Mouse (Mus musculus): ENCODE measurements around the gene Tpp1.

The Tpp1 gene

DNA sequence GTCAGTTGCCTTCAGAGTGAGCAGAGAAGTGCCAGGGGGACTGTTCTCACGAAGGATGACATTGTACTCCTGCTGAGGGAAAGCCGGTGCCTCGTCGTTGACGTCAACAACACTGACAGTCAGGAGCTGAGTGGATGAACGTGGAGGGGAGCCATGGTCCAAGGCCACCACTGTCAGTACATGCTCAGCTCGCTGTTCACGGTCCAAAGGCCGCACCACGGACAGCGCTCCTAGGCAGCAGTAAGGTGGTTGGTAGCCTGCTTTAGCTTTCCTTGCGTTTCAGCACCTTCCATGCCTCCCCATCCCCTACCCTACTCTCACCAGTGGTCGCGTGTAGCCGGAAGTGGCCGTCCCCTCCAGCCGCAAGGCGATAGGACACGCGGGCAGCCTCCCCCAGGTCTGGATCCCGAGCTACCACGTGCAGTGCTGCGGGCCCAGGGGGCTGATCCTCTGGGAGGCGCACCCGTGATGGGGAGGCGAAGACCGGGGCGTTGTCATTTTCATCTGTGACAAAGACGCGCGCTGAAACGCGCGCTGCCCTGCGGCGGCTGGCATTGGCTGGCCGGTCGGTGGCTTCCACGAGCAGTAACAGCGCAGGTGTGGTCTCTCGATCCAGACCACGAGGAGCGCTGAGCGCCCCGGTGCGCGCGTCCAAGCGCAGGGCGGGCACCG lies 9.9 kb upstream of the Tpp1 start:
- DNase-seq = peak; percentile 87

- DNase-seq = peak; percentile 87
Observed at GRCm38 (mm10) chr7:105753281-105753680, 1.2 kb upstream of the Tpp1 start.

DNA sequence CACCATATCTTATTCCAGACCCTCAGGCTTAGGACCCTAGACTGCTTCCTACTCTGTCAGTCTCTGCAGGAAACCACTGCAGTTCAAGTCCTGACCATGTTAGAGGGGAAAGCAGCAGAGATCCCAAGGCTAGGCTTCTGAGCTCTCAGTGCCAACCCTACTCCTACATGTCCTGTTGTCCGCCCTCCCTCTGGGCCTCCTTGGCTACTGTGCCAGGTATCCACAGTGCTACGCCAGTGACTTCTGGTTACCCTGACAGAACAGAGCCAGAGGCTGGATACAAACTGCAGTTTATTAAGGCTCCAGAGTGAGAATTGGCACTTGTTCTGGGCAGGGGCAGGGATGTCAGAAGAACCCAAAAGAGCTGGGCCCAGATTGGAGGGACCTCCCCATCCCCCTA lies 681 bp upstream of the Tpp1 start:
- peak; percentile 89 for DNase-seq

- DNase-seq = peak; percentile 76
Observed at GRCm38 (mm10) chr7:105747776-105748175, 4.3 kb downstream of the Tpp1 start.

DNA sequence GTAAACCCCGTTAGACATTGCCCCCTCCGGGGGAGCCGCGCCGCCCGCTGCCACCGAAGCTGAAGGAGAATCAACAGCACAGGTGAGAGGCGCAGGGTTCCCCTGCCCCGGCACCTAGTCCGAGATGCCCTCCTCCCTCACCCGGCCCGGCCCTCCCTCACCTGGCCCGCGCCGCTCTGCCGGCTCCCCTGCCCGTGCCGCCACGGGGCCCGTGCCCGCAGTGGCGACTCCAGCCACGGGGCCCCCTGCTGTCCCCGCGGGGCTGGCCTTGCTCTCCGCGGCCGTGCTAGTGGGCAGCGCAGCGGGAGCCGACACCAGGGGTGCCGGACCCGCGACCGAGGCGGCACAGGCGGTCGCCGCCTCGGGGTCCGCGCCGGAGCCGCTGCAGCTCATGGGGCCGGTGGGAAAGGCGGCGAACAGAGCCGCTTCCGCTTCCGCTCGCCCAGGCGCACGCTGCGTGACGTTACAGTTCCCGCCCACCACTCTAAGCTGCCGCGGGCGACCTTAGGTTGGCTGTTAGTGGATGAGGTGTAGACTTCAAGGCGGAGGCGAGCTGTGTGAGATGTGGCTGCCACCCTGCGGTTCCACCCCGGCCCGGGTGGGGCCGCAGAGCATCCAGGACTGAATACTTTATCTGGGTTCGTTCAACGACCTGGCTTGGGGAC lies 8.0 kb downstream of the Tpp1 start, which contains the start of gene Taf10:
Gene Taf10 (minus strand): TSS at position 436 of the 665 bp plus-strand sequence.
- DNase-seq = peak; percentile 99

DNA sequence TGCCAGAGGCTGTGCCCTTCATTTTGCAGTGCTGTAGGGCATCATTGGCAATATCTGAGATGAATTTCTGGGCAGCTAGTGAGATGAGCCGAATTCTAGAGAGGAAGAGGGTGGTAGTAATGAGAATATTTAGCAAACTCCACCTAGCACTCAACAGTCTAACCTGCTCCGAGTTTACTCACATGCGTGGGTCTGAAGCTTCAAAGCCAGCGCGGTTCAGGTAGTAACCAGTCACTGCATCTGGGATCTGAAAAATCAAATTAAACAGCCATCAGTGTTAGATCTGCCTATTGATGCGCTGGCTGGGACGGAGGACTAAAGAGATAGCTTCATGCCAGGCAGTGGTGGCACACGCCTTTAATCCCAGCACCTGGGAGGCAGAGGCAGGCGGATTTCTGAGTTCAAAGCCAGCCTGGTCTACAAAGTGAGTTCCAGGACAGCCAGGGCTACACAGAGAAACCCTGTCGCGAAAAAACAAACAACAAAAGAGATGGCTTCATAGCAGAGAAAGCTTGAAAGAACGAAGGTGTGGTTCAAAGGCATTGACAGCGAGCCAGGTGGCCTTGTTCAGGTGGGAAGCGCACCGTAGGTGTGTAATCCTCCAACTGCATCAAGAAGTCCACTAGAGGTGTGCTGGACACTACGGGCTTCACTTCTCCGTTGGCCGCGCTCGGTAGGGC lies 8.6 kb downstream of the Tpp1 start:
- peak; percentile 89 for DNase-seq

DNA sequence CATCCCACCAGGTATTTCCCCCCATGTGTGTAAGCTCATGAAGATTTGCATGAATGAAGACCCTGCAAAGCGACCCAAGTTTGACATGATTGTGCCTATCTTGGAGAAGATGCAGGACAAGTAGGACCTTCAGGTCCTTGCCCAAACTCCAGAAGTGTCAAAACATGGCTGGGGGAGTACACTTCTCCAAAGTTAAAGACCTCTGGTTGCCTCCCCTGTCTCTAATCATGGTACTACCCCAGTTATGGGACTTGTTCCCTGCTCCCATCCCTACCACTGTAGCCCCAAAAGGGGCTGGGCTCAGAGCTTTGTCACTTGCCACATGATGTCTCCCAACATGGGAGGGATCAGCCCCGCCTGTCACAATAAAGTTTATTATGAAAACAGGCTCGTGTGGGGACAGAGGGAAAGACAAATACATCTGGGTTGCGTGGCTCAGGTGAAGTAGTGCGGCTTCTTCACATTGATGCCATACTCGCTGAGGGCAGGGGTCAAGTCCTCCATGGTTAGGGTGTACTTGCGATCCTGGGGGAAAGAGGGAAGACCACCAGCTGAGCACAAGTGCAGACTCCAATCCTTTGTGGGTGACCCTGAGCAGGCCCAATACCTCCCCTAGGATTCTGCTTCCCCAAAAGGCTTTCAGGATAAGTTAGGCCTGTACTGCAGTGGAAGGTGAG lies 9.4 kb downstream of the Tpp1 start:
- peak; percentile 91 for DNase-seq

DNA sequence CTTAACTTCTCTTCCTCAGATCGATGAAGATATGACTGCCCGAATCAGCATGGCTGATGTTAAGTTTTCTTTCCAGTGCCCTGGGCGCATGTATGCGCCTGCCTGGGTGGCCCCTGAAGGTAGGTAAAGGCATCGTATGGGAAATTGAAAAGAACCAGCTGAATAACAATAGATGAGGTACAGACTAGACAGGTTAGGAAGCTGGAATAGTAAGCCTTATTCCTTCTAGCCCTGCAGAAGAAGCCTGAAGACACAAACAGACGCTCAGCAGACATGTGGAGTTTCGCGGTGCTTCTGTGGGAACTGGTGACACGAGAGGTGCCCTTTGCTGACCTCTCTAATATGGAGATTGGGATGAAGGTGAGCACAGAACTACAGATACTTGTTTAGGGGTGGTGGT lies 10.1 kb downstream of the Tpp1 start:
- DNase-seq = peak; percentile 74

DNA sequence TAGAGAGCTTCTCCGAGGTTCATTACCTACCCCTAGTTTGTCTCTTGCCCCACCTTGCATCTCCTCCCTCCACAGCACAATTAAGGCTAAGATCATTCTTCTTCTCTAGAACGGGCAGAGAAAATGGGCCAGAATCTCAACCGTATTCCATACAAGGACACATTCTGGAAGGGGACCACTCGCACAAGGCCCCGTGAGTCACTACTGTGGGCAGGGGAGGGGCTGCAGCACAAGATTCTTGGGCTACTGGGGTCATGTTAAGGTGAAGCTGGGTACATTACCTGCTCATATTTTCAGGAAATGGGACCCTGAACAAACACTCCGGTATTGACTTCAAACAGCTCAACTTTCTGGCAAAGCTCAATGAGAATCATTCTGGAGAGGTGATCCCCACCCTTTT lies 11.2 kb downstream of the Tpp1 start:
- peak; percentile 91 for DNase-seq

DNA sequence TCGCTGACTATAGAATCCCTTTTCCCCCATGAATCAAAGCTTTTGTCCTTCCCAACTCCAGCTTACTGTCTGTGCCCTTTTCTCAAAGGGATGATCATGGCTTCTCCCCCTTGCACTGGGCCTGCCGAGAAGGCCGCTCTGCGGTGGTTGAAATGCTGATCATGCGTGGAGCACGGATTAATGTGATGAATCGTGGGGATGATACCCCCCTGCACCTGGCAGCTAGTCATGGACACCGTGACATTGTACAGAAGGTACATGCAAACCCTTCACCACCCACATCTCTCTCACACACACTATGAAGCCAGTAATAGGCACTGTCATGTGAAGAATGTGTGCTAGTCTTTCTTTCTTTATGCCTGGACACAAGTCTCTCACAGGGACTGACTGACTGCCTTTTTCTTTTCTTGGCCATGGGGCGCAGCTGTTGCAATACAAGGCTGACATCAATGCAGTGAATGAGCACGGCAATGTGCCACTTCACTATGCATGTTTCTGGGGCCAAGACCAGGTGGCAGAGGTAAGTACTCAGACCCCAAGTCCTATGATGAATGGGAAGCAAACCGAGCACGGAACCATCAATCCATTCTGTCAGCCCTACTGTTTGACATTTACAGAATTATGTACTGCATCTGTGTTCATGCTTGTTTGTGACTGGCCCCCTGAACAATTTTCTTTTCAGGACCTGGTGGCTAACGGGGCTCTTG lies 11.8 kb downstream of the Tpp1 start:
- DNase-seq = peak; percentile 88

DNA sequence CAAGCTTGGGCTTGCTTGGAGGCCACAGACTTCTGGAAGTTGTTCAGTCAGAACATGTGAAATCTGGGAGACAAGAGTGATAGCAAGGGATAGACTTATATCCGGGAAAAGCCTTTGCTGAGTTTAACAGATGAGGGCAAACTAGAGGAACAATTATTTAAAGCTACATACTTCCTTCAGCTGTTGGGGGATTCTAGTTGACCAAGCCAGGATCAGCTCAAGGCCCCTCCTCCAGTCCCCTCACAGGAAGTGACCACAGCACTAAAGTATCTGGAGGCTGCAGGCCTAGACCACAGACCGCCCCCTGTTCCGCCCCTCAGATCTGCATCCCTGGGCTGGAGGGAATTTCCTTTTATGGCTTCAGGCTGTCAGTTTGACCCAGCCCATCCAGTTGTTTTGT lies 13.1 kb downstream of the Tpp1 start:
- DNase-seq = peak; percentile 99

DNA sequence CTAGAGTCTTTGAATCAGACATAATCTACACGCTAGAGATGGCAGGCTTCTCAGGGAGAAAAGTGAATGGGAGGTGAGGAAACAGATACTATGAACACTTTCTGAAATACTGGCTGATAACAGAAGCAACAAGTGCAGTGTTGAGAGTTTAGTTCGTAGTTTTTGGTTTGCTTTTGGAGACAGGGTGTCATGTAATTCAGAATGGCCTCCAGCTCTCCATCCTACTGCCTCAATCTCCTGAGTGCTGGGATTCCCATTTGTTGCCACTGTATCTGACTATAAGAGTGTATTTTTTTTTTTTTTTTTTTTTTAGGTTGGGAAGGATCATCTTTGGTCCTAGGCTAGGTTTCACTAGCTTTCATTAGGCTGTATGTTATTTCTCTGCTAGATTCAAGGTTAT lies 13.7 kb downstream of the Tpp1 start:
- peak; percentile 68 for DNase-seq

- DNase-seq = peak; percentile 89
Observed at GRCm38 (mm10) chr7:105737648-105738047, 14.4 kb downstream of the Tpp1 start.

GRCm38 (mm10) chr7:105736911-105737521 lies 15.0 kb downstream of the Tpp1 start, which contains the start of gene Rrp8:
Gene Rrp8 (minus strand): TSS chr7:105737385.
- peak; percentile 97 for DNase-seq

DNA sequence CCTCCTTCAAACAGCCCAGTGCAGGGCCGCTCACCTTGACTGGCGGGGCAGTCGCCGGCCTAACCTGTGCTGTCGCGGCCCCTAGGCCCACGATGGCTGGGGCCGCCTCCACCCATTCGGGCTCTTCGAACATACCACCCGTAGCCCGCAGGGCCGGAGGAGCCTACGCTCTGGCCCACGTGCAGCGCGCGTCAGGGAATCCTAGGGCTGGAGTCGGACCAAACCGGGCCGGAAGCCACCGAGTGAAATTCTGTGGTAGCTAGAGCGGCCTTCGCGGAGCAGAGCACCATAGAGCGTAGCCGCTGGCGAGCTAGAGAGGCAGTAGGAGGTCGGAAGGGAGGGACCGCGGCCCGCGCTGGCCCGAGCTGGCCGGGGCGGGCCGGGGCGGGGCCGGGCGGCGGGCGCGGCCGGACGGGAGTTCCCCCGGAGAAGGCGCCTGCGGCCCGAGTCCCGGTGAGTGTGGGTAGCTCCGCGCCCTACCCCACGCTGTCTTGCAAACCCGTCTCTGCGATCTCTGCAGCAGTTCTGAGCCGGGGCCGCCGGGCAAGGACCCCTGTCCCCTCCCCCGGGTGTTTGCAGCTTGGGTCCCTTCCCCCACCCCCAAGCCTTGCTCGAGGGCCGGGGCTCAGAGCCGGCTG lies 15.7 kb downstream of the Tpp1 start, which contains the start of gene Ilk:
Gene Ilk (plus strand): TSS at position 329 of the 638 bp plus-strand sequence.
- DNase-seq = peak; percentile 100

GRCm38 (mm10) chr7:105735464-105735863 lies 16.6 kb downstream of the Tpp1 start:
- DNase-seq = peak; percentile 67

- peak; percentile 87 for DNase-seq
Observed at GRCm38 (mm10) chr7:105734826-105735225, 17.2 kb downstream of the Tpp1 start.

DNA sequence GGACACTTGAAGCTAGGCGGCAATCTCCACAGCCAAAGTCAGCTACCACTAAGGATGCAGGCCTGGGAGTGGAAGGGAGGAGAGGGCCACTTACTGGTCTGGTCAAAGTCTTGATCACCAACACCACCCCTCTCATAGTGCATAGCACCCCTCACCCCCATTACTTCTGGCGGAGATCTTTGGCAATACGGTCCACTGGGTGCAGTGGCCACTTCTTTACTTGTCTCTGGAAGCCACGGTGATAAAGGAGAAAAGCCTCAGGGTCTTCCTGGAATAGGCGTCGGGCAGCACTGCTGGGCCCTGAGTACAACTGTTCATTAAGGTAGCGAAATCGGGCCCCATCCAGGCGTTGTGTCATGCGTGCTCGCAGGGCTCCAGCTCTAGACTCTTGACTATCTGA lies 18.2 kb downstream of the Tpp1 start:
- DNase-seq = peak; percentile 91

- DNase-seq = peak; percentile 95
Observed at GRCm38 (mm10) chr7:105728701-105729428, 23.2 kb downstream of the Tpp1 start.

GRCm38 (mm10) chr7:105726980-105727325 lies 25.1 kb downstream of the Tpp1 start:
- DNase-seq = peak; percentile 56

Measured in heart, adult 11 months (tissue).